Mouse (Mus musculus) liver, embryonic 16.5 days (tissue): ENCODE data around the gene Rab34. TPM values are rescaled to one million over a fixed set of nuclear protein-coding genes. Genes with fewer than 3 reads are reported as not detected.

ENCODE experiments used
- ATAC-seq: fragments of 200-750 bp; cut with Nextera tagmentation; 2 replicates; pipeline ENCODE4 v1.8.0; 2017; ENCODE audit warnings: low read depth, mild to moderate bottlenecking, moderate number of reproducible peaks, moderate library complexity
- H3K27ac ChIP-seq: fragments of 300-500 bp; sonication (generic); 2 replicates; pipeline ENCODE4 v1.5.1; 2014; ENCODE audit warnings: mild to moderate bottlenecking, low read length
- H3K27me3 ChIP-seq: fragments of 300-500 bp; sonication (generic); 2 replicates; pipeline ENCODE4 v1.6.1; 2014; ENCODE audit warnings: low read depth, low read length, mixed read lengths; ENCODE audit not compliant: control insufficient read depth, insufficient read depth
- H3K36me3 ChIP-seq: fragments of 300-500 bp; sonication (generic); 2 replicates; pipeline ENCODE4 v1.6.1; 2014; ENCODE audit warnings: mild to moderate bottlenecking; ENCODE audit not compliant: control insufficient read depth, insufficient read depth
- H3K4me1 ChIP-seq: fragments of 300-500 bp; sonication (generic); 2 replicates; pipeline ENCODE4 v1.6.1; 2014; ENCODE audit warnings: low read depth, low read length, mixed read lengths; ENCODE audit not compliant: control insufficient read depth
- H3K4me2 ChIP-seq: fragments of 300-500 bp; sonication (generic); 2 replicates; pipeline ENCODE4 v1.6.1; 2014; ENCODE audit warnings: low read depth, low read length, mixed read lengths
- H3K4me3 ChIP-seq: fragments of 300-500 bp; sonication (generic); 2 replicates; pipeline ENCODE4 v1.5.1; 2014; ENCODE audit warnings: low read depth, mild to moderate bottlenecking, low read length
- H3K9ac ChIP-seq: fragments of 300-500 bp; sonication (generic); 2 replicates; pipeline ENCODE4 v1.6.1; 2014; ENCODE audit warnings: low read depth, low read length
- H3K9me3 ChIP-seq: fragments of 300-500 bp; sonication (generic); replicated peaks from 2 replicates; pipeline ENCODE4 v1.6.1; 2016; ENCODE audit warnings: low read length; ENCODE audit not compliant: control insufficient read depth
- WGBS: fragments of 180-500 bp; shearing (Covaris S2); extraction: QIAGEN DNeasy Blood & Tissue Kit; methylation state at CpG from one replicate; pipeline ENCODE4 v1.1.7; 2014; ENCODE audit not compliant: insufficient replicate concordance; 5-methylcytosine and 5-hydroxymethylcytosine counted together
- polyA plus RNA-seq: library from polyadenylated mRNA; unstranded; fragments of >200 nt; fragmentation: Nextera tagmentation; extraction: Ambion mirVana; gene quantifications from 2 replicates; pipeline ENCODE4 v1.2.1, GENCODE M21; 2015

Gene Rab34
- polyA plus RNA-seq, 1 experiment from 2014 or later: 16.2 TPM

- H3K9me3 ChIP-seq: no peaks in the 10 kb centered on the region
- ATAC-seq: no peak
- H3K36me3 ChIP-seq: no peaks in the 10 kb centered on the region
- H3K4me1 ChIP-seq: peaks cover 13% of the 10 kb centered on the region
- 61% methylated on average over 23 of the region's 23 CpGs for WGBS
- H3K4me3 ChIP-seq: peak overlapping the region; percentile 68
- peak overlapping the region; percentile 61 for H3K9ac ChIP-seq
- peak overlapping the region; percentile 88 for H3K4me2 ChIP-seq
- H3K27ac ChIP-seq: no peak overlapping the region
- H3K27me3 ChIP-seq: peaks cover 15% of the 10 kb centered on the region
Observed at GRCm38 (mm10) chr11:78195101-78195863, 7.1 kb downstream of the Rab34 start.

- Histone ChIP-seq H3K4me2 (no peak overlapping the region), H3K9ac (no peak overlapping the region), H3K27me3 (no peaks in the 10 kb centered on the region), H3K27ac (no peak overlapping the region), H3K4me1 (no peaks in the 10 kb centered on the region), H3K4me3 (no peak overlapping the region), H3K9me3 (no peaks in the 10 kb centered on the region), H3K36me3 (peaks cover 10% of the 10 kb centered on the region)
- ATAC-seq: no peak
- 67% methylated on average over 3 of the region's 3 CpGs for WGBS
Observed at GRCm38 (mm10) chr11:78202372-78202771, 14.1 kb downstream of the Rab34 start.

- Histone ChIP-seq H3K36me3 (peaks cover 28% of the 10 kb centered on the region), H3K4me3 (no peak overlapping the region), H3K9ac (no peak overlapping the region), H3K4me1 (no peaks in the 10 kb centered on the region), H3K27me3 (no peaks in the 10 kb centered on the region), H3K4me2 (no peak overlapping the region), H3K9me3 (no peaks in the 10 kb centered on the region), H3K27ac (no peak overlapping the region)
- WGBS: 71% methylated on average over 6 of the region's 6 CpGs
- no peak for ATAC-seq
Observed at GRCm38 (mm10) chr11:78204287-78204686, 16.1 kb downstream of the Rab34 start.

GRCm38 (mm10) chr11:78205361-78206206 lies 17.4 kb downstream of the Rab34 start:
- WGBS: 66% methylated on average over 13 of the region's 13 CpGs
- Histone ChIP-seq H3K27me3 (no peaks in the 10 kb centered on the region), H3K36me3 (peaks cover 33% of the 10 kb centered on the region), H3K4me3 (no peak overlapping the region), H3K4me2 (no peak overlapping the region), H3K4me1 (no peaks in the 10 kb centered on the region), H3K9ac (no peak overlapping the region), H3K9me3 (no peaks in the 10 kb centered on the region), H3K27ac (no peak overlapping the region)
- ATAC-seq: no peak

- H3K9ac ChIP-seq: no peak overlapping the region
- no peaks in the 10 kb centered on the region for H3K27me3 ChIP-seq
- H3K36me3 ChIP-seq: peaks cover 46% of the 10 kb centered on the region
- no peak overlapping the region for H3K27ac ChIP-seq
- H3K4me3 ChIP-seq: no peak overlapping the region
- 82% methylated on average over 7 of the region's 7 CpGs for WGBS
- no peak for ATAC-seq
- H3K4me2 ChIP-seq: no peak overlapping the region
- no peaks in the 10 kb centered on the region for H3K4me1 ChIP-seq
- H3K9me3 ChIP-seq: no peaks in the 10 kb centered on the region
Observed at GRCm38 (mm10) chr11:78207190-78207589, 19.0 kb downstream of the Rab34 start.

GRCm38 (mm10) chr11:78209886-78210285 lies 21.7 kb downstream of the Rab34 start:
- 76% methylated on average over 6 of the region's 6 CpGs for WGBS
- Histone ChIP-seq H3K27me3 (no peaks in the 10 kb centered on the region), H3K4me2 (no peak overlapping the region), H3K27ac (no peak overlapping the region), H3K9ac (no peak overlapping the region), H3K4me3 (no peak overlapping the region), H3K9me3 (no peaks in the 10 kb centered on the region), H3K36me3 (peaks cover 66% of the 10 kb centered on the region), H3K4me1 (no peaks in the 10 kb centered on the region)
- ATAC-seq: no peak

GRCm38 (mm10) chr11:78210615-78211014 lies 22.4 kb downstream of the Rab34 start:
- H3K4me1 ChIP-seq: no peaks in the 10 kb centered on the region
- no peak overlapping the region for H3K9ac ChIP-seq
- no peaks in the 10 kb centered on the region for H3K27me3 ChIP-seq
- ATAC-seq: no peak
- H3K4me3 ChIP-seq: no peak overlapping the region
- H3K9me3 ChIP-seq: no peaks in the 10 kb centered on the region
- H3K36me3 ChIP-seq: peaks cover 73% of the 10 kb centered on the region
- H3K4me2 ChIP-seq: no peak overlapping the region
- H3K27ac ChIP-seq: no peak overlapping the region
- WGBS: 75% methylated on average over 7 of the region's 7 CpGs

- Histone ChIP-seq H3K27me3 (no peaks in the 10 kb centered on the region), H3K36me3 (peaks cover 80% of the 10 kb centered on the region), H3K4me2 (no peak overlapping the region), H3K27ac (no peak overlapping the region), H3K4me3 (no peak overlapping the region), H3K9me3 (no peaks in the 10 kb centered on the region), H3K4me1 (no peaks in the 10 kb centered on the region), H3K9ac (no peak overlapping the region)
- no peak for ATAC-seq
- WGBS: 82% methylated on average over 5 of the region's 5 CpGs
Observed at GRCm38 (mm10) chr11:78211513-78211912, 23.3 kb downstream of the Rab34 start.
